Mouse (Mus musculus): ENCODE data around the gene Golga1.

GRCm38 (mm10) chr2:38988929-38989328 is 76.4 kb downstream of the Golga1 start:
- TF ChIP-seq CTCF (IDR thresholded peaks at IDR 0.05; ENCODE audit: low read depth) (no peak), EP300 (IDR thresholded peaks at IDR 0.05; ENCODE audit: low read depth) (peak; percentile 86)

Measured in liver, postnatal 0 days (tissue).